Mouse (Mus musculus): ENCODE measurements at regions not wholly inside any gene's neighbourhood (a gene's known extent, or its start where the extent isn't known, plus 50 kb on each side); places are given as distances from the start of the nearest gene placed in this dataset.

DNA sequence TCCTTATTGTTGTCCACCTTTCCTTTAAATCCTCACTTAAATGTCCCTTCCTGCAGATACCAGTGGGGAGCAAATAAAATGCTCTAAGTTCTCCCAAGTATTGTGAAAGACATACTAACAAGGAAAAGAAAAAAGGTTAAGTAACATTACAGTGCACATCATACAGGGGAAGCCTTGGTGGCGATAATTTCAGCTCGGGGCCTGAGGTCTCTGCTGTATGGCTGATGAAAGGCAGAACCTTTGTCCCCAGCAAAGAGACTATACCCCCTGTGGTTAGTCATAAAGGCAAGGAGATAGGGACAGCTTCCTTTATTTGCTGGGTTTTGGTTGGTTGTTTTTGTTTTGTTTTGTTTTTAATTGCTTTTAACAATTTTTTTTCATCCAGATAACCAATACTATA lies 97.0 kb upstream of the Tnfaip3 start:
- no peaks in the 10 kb centered on the region for H3K9me3 ChIP-seq (ENCODE audit: low read length)
- no peak overlapping the region for H3K27ac ChIP-seq (ENCODE audit: low read depth, low read length)
- no peaks in the 10 kb centered on the region for H3K4me1 ChIP-seq (ENCODE audit: insufficient read depth, low read length)
- ATAC-seq (ENCODE audit: low FRiP score), result no peak
- no peak overlapping the region for H3K4me2 ChIP-seq (ENCODE audit: low read depth, low read length, poor library complexity, severe bottlenecking)
- no peaks in the 10 kb centered on the region for H3K36me3 ChIP-seq (ENCODE audit: insufficient read depth, low read length)
- no peak for DNase-seq (ENCODE audit: low spot score)
- H3K9ac ChIP-seq (replicated peaks; ENCODE audit: low read length, poor library complexity, severe bottlenecking), result no peak overlapping the region
- whole genome bisulfite sequencing, result 50% methylated on average over 2 of the region's 2 CpGs
- no peak for TF ChIP-seq CTCF (IDR thresholded peaks at IDR 0.05)
- no peaks in the 10 kb centered on the region for H3K27me3 ChIP-seq (ENCODE audit: insufficient read depth, low read length)
- H3K4me3 ChIP-seq (ENCODE audit: low read depth, low read length), result no peak overlapping the region

DNA sequence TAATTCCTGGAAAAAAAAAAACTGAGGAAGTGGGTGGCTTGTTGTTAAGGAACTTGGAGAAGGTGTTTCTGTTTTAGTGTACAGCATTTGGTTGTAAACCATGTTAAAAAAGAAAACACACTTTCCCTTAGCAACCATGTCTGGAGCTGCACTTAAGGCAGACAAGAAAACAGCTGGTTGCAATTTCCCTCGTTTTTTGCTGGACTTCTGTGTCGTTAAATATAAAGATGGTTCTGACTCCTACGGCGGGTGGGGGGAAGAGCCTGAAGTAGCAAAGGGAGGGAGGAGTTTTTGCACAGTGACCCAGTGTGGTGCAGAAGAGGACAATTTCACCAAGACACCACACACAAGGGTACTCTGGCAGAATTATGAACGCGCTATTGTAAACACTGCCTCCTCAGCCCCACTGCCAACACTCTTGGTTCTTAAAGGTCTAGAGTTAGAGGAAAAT lies 89.8 kb upstream of the Tnfaip3 start:
- ATAC-seq (ENCODE audit: low FRiP score) (no peak), DNase-seq (ENCODE audit: low spot score) (no peak)
- no peak overlapping the region for H3K9ac ChIP-seq (replicated peaks; ENCODE audit: low read length, poor library complexity, severe bottlenecking)
- H3K4me1 ChIP-seq (ENCODE audit: insufficient read depth, low read length), result no peaks in the 10 kb centered on the region
- H3K4me2 ChIP-seq (ENCODE audit: low read depth, low read length, poor library complexity, severe bottlenecking), result no peak overlapping the region
- no peak for TF ChIP-seq CTCF (IDR thresholded peaks at IDR 0.05)
- no peaks in the 10 kb centered on the region for H3K27me3 ChIP-seq (ENCODE audit: insufficient read depth, low read length)
- no peaks in the 10 kb centered on the region for H3K9me3 ChIP-seq (ENCODE audit: low read length)
- no peak overlapping the region for H3K27ac ChIP-seq (ENCODE audit: low read depth, low read length)
- no peak overlapping the region for H3K4me3 ChIP-seq (ENCODE audit: low read depth, low read length)
- WGBS, result 72% methylated on average over 6 of the region's 6 CpGs
- no peaks in the 10 kb centered on the region for H3K36me3 ChIP-seq (ENCODE audit: insufficient read depth, low read length)

DNA sequence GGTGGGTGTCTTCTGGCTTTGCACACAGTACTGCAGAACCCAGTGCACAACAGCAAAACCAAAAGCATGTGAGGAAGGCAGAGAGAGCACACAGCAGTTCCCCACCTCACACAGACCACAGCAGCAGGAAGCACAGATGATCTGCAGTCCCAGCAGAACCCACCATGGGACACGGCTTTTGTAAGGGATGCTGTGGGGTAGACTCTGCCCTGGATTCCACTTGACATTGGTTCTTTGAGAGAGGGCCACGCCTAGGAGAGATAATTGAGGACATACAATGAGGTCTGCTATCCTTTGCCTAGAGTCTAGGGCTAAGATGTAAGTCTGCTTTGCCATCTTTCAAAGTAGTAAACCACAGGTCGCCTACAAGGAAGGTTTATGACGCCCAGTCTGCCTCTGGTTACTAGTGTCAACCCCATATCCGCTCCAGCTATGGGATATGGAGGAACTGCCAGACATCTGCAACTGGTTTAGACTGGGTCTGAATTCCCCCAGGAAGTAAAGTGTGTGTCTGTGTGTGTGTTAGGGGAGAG lies 89.3 kb upstream of the Tnfaip3 start:
- Histone ChIP-seq H3K36me3 (ENCODE audit: insufficient read depth, low read length) (no peaks in the 10 kb centered on the region), H3K9ac (replicated peaks; ENCODE audit: low read length, poor library complexity, severe bottlenecking) (no peak overlapping the region), H3K4me2 (ENCODE audit: low read depth, low read length, poor library complexity, severe bottlenecking) (no peak overlapping the region), H3K27me3 (ENCODE audit: insufficient read depth, low read length) (no peaks in the 10 kb centered on the region), H3K4me1 (ENCODE audit: insufficient read depth, low read length) (no peaks in the 10 kb centered on the region), H3K27ac (ENCODE audit: low read depth, low read length) (no peak overlapping the region), H3K9me3 (ENCODE audit: low read length) (no peaks in the 10 kb centered on the region), H3K4me3 (ENCODE audit: low read depth, low read length) (no peak overlapping the region)
- no peak for TF ChIP-seq CTCF (IDR thresholded peaks at IDR 0.05)
- DNase-seq (ENCODE audit: low spot score) (no peak), ATAC-seq (ENCODE audit: low FRiP score) (no peak)
- WGBS, result 87% methylated on average over 5 of the region's 5 CpGs

DNA sequence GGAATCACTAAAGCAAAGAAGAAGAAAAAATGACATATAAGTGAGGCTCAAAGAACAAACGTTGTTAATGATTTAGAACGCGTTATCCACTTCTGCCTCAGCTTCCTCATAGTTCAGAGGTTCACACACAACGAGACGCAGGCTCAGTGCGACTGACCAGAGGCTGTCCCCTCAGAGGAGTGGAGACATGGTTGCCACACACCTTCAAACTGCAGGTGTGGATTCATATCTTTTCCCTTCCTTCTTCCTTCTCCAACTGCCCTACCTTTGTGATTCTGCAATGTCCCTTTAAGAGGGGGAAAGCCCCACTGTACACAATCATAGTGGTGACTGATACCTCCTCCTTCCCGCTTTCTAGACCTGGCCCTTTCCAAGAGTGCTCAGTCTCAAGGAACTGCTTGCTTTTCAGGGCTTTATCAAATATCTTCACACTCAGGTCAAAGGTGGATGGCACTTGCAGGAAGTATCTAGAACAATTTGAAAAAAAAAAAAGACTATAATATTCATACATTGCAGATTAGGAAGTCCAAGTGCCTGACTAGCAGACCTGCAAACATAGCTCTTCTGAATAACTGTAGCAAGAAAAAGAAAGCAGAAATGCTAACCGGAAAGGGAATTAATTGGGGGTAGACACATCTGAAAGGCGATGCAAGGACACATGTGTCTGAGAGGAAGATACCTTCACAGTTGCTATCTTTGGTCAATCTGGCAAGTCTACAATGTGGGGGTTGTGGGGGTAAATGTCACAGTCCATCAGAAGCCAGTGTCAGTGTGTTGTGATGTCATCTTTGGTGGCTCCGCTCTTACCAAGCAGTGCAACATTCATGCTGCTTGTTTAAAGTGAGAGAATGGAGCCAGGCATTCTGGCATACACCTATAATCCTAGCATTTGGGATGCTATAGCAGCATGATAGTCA lies 84.2 kb upstream of the Tnfaip3 start:
- Histone ChIP-seq H3K27ac (ENCODE audit: low read depth, low read length) (no peak overlapping the region), H3K4me2 (ENCODE audit: low read depth, low read length, poor library complexity, severe bottlenecking) (no peak overlapping the region), H3K9me3 (ENCODE audit: low read length) (no peaks in the 10 kb centered on the region), H3K36me3 (ENCODE audit: insufficient read depth, low read length) (no peaks in the 10 kb centered on the region), H3K27me3 (ENCODE audit: insufficient read depth, low read length) (no peaks in the 10 kb centered on the region), H3K9ac (replicated peaks; ENCODE audit: low read length, poor library complexity, severe bottlenecking) (no peak overlapping the region), H3K4me3 (ENCODE audit: low read depth, low read length) (no peak overlapping the region), H3K4me1 (ENCODE audit: insufficient read depth, low read length) (no peaks in the 10 kb centered on the region)
- TF ChIP-seq CTCF (IDR thresholded peaks at IDR 0.05), result no peak
- no peak for ATAC-seq (ENCODE audit: low FRiP score)
- 88% methylated on average over 10 of the region's 10 CpGs for WGBS
- no peak for DNase-seq (ENCODE audit: low spot score)

DNA sequence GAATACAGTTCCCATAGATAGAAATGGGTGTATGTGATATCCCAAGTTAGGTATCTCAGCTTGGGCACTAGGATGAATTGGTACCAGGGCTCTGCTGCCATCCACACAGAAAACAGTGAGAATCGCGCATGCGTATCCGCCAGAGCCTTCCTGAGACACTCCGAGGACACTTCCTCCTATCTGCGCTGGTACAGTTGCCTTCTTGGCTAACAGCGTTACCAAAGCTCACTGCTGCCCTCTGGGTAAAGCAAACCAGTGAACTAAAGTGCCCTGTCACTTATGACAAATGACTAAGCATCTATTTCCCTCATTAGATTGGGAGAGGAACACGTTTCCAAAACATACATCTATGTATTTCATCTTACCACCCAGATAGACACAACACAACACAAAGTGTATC lies 78.8 kb upstream of the Tnfaip3 start:
- peak; percentile 37; the same call in 1 of the 2 replicates for TF ChIP-seq CTCF (IDR thresholded peaks at IDR 0.05)
- H3K9me3 ChIP-seq (ENCODE audit: low read length), result no peaks in the 10 kb centered on the region
- no peak overlapping the region for H3K4me2 ChIP-seq (ENCODE audit: low read depth, low read length, poor library complexity, severe bottlenecking)
- H3K36me3 ChIP-seq (ENCODE audit: insufficient read depth, low read length), result no peaks in the 10 kb centered on the region
- no peak overlapping the region for H3K27ac ChIP-seq (ENCODE audit: low read depth, low read length)
- H3K9ac ChIP-seq (replicated peaks; ENCODE audit: low read length, poor library complexity, severe bottlenecking), result no peak overlapping the region
- ATAC-seq (ENCODE audit: low FRiP score) (no peak), DNase-seq (ENCODE audit: low spot score) (peak; percentile 7)
- no peak overlapping the region for H3K4me3 ChIP-seq (ENCODE audit: low read depth, low read length)
- no peaks in the 10 kb centered on the region for H3K27me3 ChIP-seq (ENCODE audit: insufficient read depth, low read length)
- WGBS, result 61% methylated on average over 8 of the region's 8 CpGs
- H3K4me1 ChIP-seq (ENCODE audit: insufficient read depth, low read length), result no peaks in the 10 kb centered on the region

DNA sequence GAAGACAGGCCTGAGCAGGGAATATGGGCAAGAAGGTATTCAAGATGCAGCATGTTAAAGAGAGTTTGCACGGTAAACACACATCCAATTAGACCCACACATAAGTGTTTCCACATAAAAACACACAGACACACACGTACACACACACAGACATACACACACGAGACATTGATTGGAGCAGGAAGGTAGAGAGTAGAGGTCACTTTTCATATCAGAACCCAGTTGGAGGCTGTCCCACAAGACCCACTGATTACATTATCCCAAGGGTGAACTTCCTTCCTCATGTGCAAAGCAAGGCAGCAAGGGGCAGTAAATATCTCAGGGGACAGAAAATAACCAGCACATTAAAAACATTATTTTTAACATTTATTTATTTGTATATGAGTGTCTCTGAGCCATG lies 78.2 kb upstream of the Tnfaip3 start:
- no peak overlapping the region for H3K4me3 ChIP-seq (ENCODE audit: low read depth, low read length)
- H3K4me1 ChIP-seq (ENCODE audit: insufficient read depth, low read length), result no peaks in the 10 kb centered on the region
- no peaks in the 10 kb centered on the region for H3K9me3 ChIP-seq (ENCODE audit: low read length)
- ATAC-seq (ENCODE audit: low FRiP score), result no peak
- H3K36me3 ChIP-seq (ENCODE audit: insufficient read depth, low read length), result no peaks in the 10 kb centered on the region
- no peak for DNase-seq (ENCODE audit: low spot score)
- WGBS, result 88% methylated on average over 3 of the region's 3 CpGs
- H3K4me2 ChIP-seq (ENCODE audit: low read depth, low read length, poor library complexity, severe bottlenecking), result no peak overlapping the region
- no peak for TF ChIP-seq CTCF (IDR thresholded peaks at IDR 0.05)
- no peak overlapping the region for H3K9ac ChIP-seq (replicated peaks; ENCODE audit: low read length, poor library complexity, severe bottlenecking)
- no peak overlapping the region for H3K27ac ChIP-seq (ENCODE audit: low read depth, low read length)
- H3K27me3 ChIP-seq (ENCODE audit: insufficient read depth, low read length), result no peaks in the 10 kb centered on the region

Measured in midbrain, postnatal 0 days (tissue).